Mouse (Mus musculus) lung, adult 2 months (tissue): Measurements from ENCODE around the gene Tnik.

Experiments
- CTCF ChIP-seq: fragments of 200-500 bp; IDR thresholded peaks from 2 replicates; pipeline ENCODE4 v1.5.1; 2011; ENCODE audit warnings: mild to moderate bottlenecking, low read length, control low read depth; ENCODE audit not compliant: insufficient read depth
- POLR2A ChIP-seq: fragments of 200-500 bp; IDR thresholded peaks from 2 replicates; pipeline ENCODE4 v1.6.1; 2011; ENCODE audit warnings: low read depth, mild to moderate bottlenecking, control low read depth, low read length, borderline replicate concordance; ENCODE audit errors: extremely low read depth

DNA sequence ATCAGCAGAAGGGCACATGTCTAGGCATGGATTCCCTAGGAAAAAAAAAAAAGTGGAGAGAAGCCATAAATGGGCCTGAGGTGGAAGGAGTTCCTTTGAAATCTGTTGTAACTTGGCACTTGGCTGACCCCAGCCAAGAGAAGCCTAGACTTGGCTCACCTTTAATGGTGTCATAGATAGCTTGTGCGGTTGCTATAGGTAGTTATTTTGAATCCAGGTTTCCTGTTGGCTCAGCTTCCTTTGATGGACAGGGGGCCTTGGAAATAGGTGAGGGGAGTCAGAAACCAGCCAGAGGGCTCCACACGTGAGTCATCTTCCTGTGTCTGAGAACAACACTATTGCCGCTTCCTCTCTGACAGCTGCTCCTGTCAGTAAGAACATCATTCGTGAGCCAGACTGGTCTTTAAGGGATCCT, 204.9 kb downstream of the Tnik start:
- TF ChIP-seq CTCF (no peak), POLR2A (no peak)
